Comparison of ENCODE assay signal across 22 mouse cellular contexts in the genomic region with DNA sequence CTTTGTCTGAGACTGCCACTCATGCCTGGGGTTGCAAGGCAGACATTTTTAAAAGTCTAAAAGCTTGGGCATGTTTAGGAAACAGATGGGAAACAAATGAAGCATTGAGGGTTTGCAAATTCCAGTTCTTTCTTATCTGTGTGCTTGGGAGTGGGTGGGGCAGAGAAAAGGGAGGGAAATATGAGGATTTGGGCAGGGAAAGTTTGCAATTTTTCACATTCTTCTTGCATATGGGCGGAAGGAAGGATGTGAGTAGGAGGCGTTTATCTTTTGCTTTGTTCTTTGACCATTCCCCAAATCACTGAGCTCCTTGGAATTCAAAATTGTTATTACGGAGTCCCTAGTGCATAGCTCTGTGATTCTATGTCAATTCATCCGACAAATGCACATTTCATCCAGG.
DNase-seq lines count a peak whose midpoint lies in the region; ATAC-seq and TF ChIP-seq lines count a peak whose summit lies in the region.
"Had no signal": no experiment of that assay in that cellular context is flagged by ENCODE, and none has a peak within 500 bp of the region (broad histone marks: within the 10 kb centered on the region; RNA-seq: fewer than 3 reads in every experiment).

No protein-coding gene starts in this region.

- no peak for ATAC-seq in hindbrain, embryonic 14.5 days (ENCODE audit: low FRiP score)
- no peak for ATAC-seq in hindbrain, embryonic 11.5 days (ENCODE audit: low FRiP score)
- ATAC-seq in midbrain, embryonic 11.5 days (ENCODE audit: low FRiP score), result no peak
- ATAC-seq in midbrain, postnatal 0 days (ENCODE audit: low FRiP score), result no peak
- no peak for ATAC-seq in megakaryocyte, adult 5-6 weeks (ENCODE audit: poor library complexity, severe bottlenecking)
- ATAC-seq: activated CD4-positive, CD25-positive, alpha-beta regulatory T cell, adult 4 months; forebrain, embryonic 14.5 days; Patski had no signal

- no peaks in the 10 kb centered on the region for H3K79me3 ChIP-seq in C2C12 (ENCODE audit: low read depth)

- H3K9ac ChIP-seq in hindbrain, embryonic 14.5 days, result no peak overlapping the region
- no peak overlapping the region for H3K9ac ChIP-seq in hindbrain, embryonic 11.5 days (ENCODE audit: low read depth, low read length)
- no peak overlapping the region for H3K9ac ChIP-seq in midbrain, embryonic 11.5 days (ENCODE audit: low read length)
- H3K9ac ChIP-seq in midbrain, postnatal 0 days (replicated peaks; ENCODE audit: low read length, poor library complexity, severe bottlenecking), result no peak overlapping the region
- H3K9ac ChIP-seq: embryonic facial prominence, embryonic 13.5 days; heart, embryonic 15.5 days had no signal

- no peaks in the 10 kb centered on the region for H3K4me1 ChIP-seq in hindbrain, embryonic 14.5 days (replicated peaks; ENCODE audit: control insufficient read depth, insufficient read depth, low read length)
- H3K4me1 ChIP-seq in hindbrain, embryonic 11.5 days (replicated peaks; ENCODE audit: control insufficient read depth, insufficient read depth, low read length), result no peaks in the 10 kb centered on the region
- no peaks in the 10 kb centered on the region; the same call in 1 of the 2 replicates for H3K4me1 ChIP-seq in midbrain, embryonic 11.5 days (ENCODE audit: control insufficient read depth, insufficient read depth, low read length)
- H3K4me1 ChIP-seq in midbrain, postnatal 0 days (ENCODE audit: insufficient read depth, low read length), result no peaks in the 10 kb centered on the region
- peaks cover 11% of the 10 kb centered on the region for H3K4me1 ChIP-seq in embryonic fibroblast, embryonic 13.5 days (ENCODE audit: control insufficient read depth, insufficient read depth, low read length)
- H3K4me1 ChIP-seq: heart, embryonic 15.5 days had no signal

- no peak for TF ChIP-seq POLR2A in embryonic fibroblast, embryonic 13.5 days (IDR thresholded peaks at IDR 0.05; ENCODE audit: low read depth, low read length)

- H3K9me3 ChIP-seq in hindbrain, embryonic 14.5 days (ENCODE audit: control insufficient read depth, low read length), result no peaks in the 10 kb centered on the region
- no peaks in the 10 kb centered on the region for H3K9me3 ChIP-seq in hindbrain, embryonic 11.5 days (ENCODE audit: control insufficient read depth, low read length)
- no peaks in the 10 kb centered on the region for H3K9me3 ChIP-seq in midbrain, embryonic 11.5 days (ENCODE audit: control insufficient read depth, low read length)
- no peaks in the 10 kb centered on the region for H3K9me3 ChIP-seq in midbrain, postnatal 0 days (ENCODE audit: low read length)
- H3K9me3 ChIP-seq: embryonic facial prominence, embryonic 13.5 days; heart, embryonic 15.5 days had no signal

- H3ac ChIP-seq in C2C12 (ENCODE audit: control insufficient read depth, insufficient read length, low read depth), result no peak overlapping the region

- no peaks in the 10 kb centered on the region for H3K36me3 ChIP-seq in hindbrain, embryonic 14.5 days (replicated peaks; ENCODE audit: control insufficient read depth, insufficient read depth)
- no peaks in the 10 kb centered on the region for H3K36me3 ChIP-seq in hindbrain, embryonic 11.5 days (ENCODE audit: control insufficient read depth, insufficient read depth, low read length)
- no peaks in the 10 kb centered on the region for H3K36me3 ChIP-seq in midbrain, embryonic 11.5 days (ENCODE audit: control insufficient read depth, insufficient read depth, low read length)
- no peaks in the 10 kb centered on the region for H3K36me3 ChIP-seq in midbrain, postnatal 0 days (ENCODE audit: insufficient read depth, low read length)
- no peaks in the 10 kb centered on the region for H3K36me3 ChIP-seq in C2C12 (ENCODE audit: control insufficient read depth, insufficient read depth)
- H3K36me3 ChIP-seq: embryonic facial prominence, embryonic 13.5 days; heart, embryonic 15.5 days had no signal

- no peaks in the 10 kb centered on the region for H3K27me3 ChIP-seq in hindbrain, embryonic 14.5 days (ENCODE audit: control insufficient read depth, insufficient read depth, low read length)
- H3K27me3 ChIP-seq in hindbrain, embryonic 11.5 days (ENCODE audit: control insufficient read depth, insufficient read depth, low read length), result no peaks in the 10 kb centered on the region
- H3K27me3 ChIP-seq in midbrain, embryonic 11.5 days (ENCODE audit: control insufficient read depth, insufficient read depth, low read length), result no peaks in the 10 kb centered on the region
- H3K27me3 ChIP-seq in midbrain, postnatal 0 days (ENCODE audit: insufficient read depth, low read length), result no peaks in the 10 kb centered on the region
- H3K27me3 ChIP-seq in C2C12 (ENCODE audit: control insufficient read depth, insufficient read depth, insufficient read length), result no peaks in the 10 kb centered on the region
- H3K27me3 ChIP-seq: embryonic facial prominence, embryonic 13.5 days; heart, embryonic 15.5 days; Patski had no signal

- no peaks in the 10 kb centered on the region for H3K79me2 ChIP-seq in C2C12 (ENCODE audit: control insufficient read depth, insufficient read depth)

- H3K4me2 ChIP-seq in hindbrain, embryonic 14.5 days (replicated peaks), result no peak overlapping the region
- no peak overlapping the region for H3K4me2 ChIP-seq in hindbrain, embryonic 11.5 days (replicated peaks; ENCODE audit: low read depth, low read length)
- H3K4me2 ChIP-seq in midbrain, embryonic 11.5 days, result no peak overlapping the region
- no peak overlapping the region for H3K4me2 ChIP-seq in midbrain, postnatal 0 days (ENCODE audit: low read depth, low read length, poor library complexity, severe bottlenecking)
- H3K4me2 ChIP-seq: embryonic facial prominence, embryonic 13.5 days; heart, embryonic 11.5 days; heart, embryonic 15.5 days had no signal

- H3K27ac ChIP-seq in hindbrain, embryonic 14.5 days, result 0 out of 2 replicates have a peak overlapping the region, but pooled peaks have one; percentile 28
- H3K27ac ChIP-seq in hindbrain, embryonic 11.5 days (ENCODE audit: low read depth, low read length), result no peak overlapping the region
- H3K27ac ChIP-seq in midbrain, embryonic 11.5 days (ENCODE audit: low read depth, low read length), result no peak overlapping the region
- H3K27ac ChIP-seq in midbrain, postnatal 0 days (ENCODE audit: low read depth, low read length), result no peak overlapping the region
- peak overlapping the region; percentile 53 for H3K27ac ChIP-seq in embryonic fibroblast, embryonic 13.5 days (ENCODE audit: insufficient read depth, low read length)
- H3K27ac ChIP-seq: embryonic facial prominence, embryonic 13.5 days; heart, adult 2 months; heart, embryonic 15.5 days had no signal

- no peak for DNase-seq in hindbrain, embryonic 14.5 days (ENCODE audit: low spot score)
- no peak for DNase-seq in hindbrain, embryonic 11.5 days (ENCODE audit: low spot score)
- peak; percentile 71 for DNase-seq in midbrain, embryonic 11.5 days (ENCODE audit: low spot score, missing footprints)
- no peak for DNase-seq in midbrain, postnatal 0 days (ENCODE audit: low spot score)
- DNase-seq in urinary bladder, postnatal 36 days (ENCODE audit: low spot score in 2 of 2), result no peak
- DNase-seq: adrenal gland, postnatal 14 days; B cell, adult 2 months; cerebellum, adult 11-12 months; cerebellum, adult 9-10 months; cerebellum, postnatal 36 days; gastrocnemius, postnatal 14 days; heart, adult 2 months; heart, postnatal 14 days had no signal

- TF ChIP-seq CTCF in midbrain, postnatal 0 days (IDR thresholded peaks at IDR 0.05), result no peak
- no peak for TF ChIP-seq CTCF in C2C12 (IDR thresholded peaks at IDR 0.05; ENCODE audit: control insufficient read depth, insufficient read depth, insufficient read length)
- no peak for TF ChIP-seq CTCF in embryonic fibroblast, embryonic 13.5 days (IDR thresholded peaks at IDR 0.05; ENCODE audit: borderline replicate concordance, insufficient read depth, low read length)

- 69% methylated on average over 4 of the region's 4 CpGs for WGBS in hindbrain, embryonic 14.5 days
- 74% methylated on average over 4 of the region's 4 CpGs for WGBS in hindbrain, embryonic 11.5 days
- 61% methylated on average over 4 of the region's 4 CpGs for WGBS in midbrain, embryonic 11.5 days
- 48% methylated on average over 4 of the region's 4 CpGs for WGBS in midbrain, postnatal 0 days

- H3K4me3 ChIP-seq in hindbrain, embryonic 14.5 days (replicated peaks; ENCODE audit: low read length), result no peak overlapping the region
- no peak overlapping the region for H3K4me3 ChIP-seq in hindbrain, embryonic 11.5 days (ENCODE audit: low read depth, low read length)
- no peak overlapping the region for H3K4me3 ChIP-seq in midbrain, embryonic 11.5 days (ENCODE audit: low read depth, low read length)
- no peak overlapping the region for H3K4me3 ChIP-seq in midbrain, postnatal 0 days (ENCODE audit: low read depth, low read length)
- H3K4me3 ChIP-seq in C2C12 (ENCODE audit: insufficient read depth, poor library complexity, severe bottlenecking), result no peak overlapping the region
- H3K4me3 ChIP-seq in embryonic fibroblast, embryonic 13.5 days (ENCODE audit: insufficient read depth, low read length), result no peak overlapping the region
- H3K4me3 ChIP-seq: embryonic facial prominence, embryonic 13.5 days; heart, adult 2 months; heart, embryonic 15.5 days had no signal

TF ChIP-seq in C2C12, 6 proteins besides CTCF, POLR2A, EP300 and RAD21:
- TF ChIP-seq USF1 (IDR thresholded peaks at IDR 0.05; ENCODE audit: low read depth) (no peak), MYOG (IDR thresholded peaks at IDR 0.05; ENCODE audit: control insufficient read depth, extremely low read depth, insufficient read length) (no peak), MAX (IDR thresholded peaks at IDR 0.05) (peak; percentile 79)

Comparison
In these comparisons a context has a peak if more than half of its experiments do, and no peak if none do; other contexts are left out.
1. H3K27ac ChIP-seq: peak in hindbrain, embryonic 14.5 days (single experiment) and embryonic fibroblast, embryonic 13.5 days (single experiment); none in hindbrain, embryonic 11.5 days (single experiment), midbrain, embryonic 11.5 days (single experiment) and midbrain, postnatal 0 days (single experiment).